Mouse (Mus musculus): ENCODE data around the gene Jak3.

Jak3 gene

DNA sequence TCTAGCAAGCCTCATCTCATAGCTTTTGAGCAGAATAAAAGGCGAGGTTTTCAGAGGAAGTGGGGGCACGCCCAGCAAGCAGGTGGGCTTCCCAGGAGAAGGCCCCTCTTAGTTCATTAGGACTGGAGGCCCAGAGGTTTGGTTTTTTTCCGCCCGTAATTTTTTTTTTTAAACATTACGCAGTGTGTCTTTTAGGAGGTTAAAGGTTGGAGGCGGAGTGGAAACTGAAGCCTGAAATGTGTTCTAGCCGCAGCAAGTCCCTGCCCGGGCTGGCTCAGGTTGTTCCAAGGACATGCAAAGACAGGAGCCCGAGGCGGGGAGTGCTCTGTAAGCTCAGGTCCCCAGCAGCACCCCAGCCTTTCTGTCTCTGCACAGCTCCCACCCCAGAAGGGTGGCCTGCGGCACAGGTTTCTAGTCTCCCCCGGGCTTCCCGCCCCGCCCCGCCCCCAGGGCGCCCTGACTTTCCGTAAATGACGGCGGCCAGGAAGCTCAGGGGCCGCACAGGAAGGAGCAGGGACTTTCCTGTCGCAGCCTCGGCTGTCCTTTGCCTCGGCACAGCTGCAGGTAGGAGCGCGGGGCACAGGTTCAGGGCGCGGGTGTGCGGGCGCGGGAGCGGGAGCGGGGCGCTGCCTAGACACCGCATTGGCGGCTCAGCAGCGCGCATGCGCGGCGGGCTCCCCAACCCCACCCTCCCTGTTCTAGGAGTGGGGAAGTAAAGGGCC is at the start of gene Jak3:
Gene Jak3 (plus strand): TSS at position 277 of the 722 bp plus-strand sequence.
- peak; percentile 66 for DNase-seq (ENCODE audit: low spot score)

DNA sequence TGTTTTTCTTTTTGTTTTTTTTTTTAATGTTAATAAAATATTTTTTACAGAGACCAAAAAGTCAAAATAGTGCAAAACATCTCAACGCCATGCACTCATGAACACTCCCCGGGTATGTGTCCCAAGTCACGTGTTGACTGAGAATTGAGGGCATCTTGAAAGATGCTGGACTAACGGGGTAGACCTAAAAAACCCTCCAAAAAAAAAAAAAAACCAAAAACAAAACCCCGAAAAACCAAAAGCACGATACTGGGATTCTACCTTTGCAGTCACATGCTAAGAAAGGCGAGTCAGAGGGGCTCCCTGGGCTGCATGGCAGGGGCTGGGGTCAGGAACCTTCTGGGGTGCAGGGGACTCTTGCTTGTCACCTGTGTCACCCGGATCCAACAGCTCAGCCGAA is 49.3 kb upstream of the Jak3 start:
- DNase-seq (ENCODE audit: low spot score): no peak

DNA sequence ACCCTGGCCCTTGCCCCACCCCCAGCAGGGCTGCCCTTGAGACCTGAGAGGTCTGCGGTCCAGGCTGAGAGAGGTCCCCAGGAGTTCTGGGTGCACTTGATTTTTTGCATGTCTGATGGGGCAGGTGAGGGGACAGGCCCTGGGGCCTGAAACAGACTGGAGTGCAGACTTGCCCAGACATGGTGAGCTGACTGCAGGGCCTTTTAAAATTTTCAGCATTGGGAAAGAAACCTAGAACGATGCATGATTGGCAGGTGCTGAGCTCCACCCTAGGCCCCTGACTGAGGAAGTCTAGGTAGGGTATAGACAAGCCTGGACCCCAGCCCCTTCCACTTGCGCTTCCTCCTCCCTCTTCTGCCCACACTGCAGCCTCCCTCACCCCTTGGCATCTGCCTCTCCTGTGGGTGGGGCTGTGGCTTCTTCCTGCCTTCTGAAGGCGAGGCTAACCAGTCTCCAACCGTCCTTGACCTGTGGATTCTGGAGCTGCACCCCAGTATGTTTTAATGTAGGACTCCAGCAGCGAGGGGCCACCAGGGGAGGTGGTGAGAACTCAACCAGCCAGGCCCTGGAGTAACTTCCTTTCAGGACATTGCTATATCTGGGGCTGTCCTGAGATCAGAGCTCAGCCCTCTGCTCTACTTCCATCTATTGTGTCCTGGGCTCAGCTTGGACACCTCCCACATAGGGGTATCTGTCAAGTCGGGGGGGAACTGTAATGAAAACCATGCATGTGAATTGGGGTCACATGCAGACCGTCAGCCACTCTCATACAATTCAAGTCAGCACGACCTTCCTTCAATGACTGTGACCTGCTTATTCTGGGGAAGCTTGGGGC is 48.6 kb upstream of the Jak3 start:
- DNase-seq (ENCODE audit: low spot score): peak; percentile 35

DNA sequence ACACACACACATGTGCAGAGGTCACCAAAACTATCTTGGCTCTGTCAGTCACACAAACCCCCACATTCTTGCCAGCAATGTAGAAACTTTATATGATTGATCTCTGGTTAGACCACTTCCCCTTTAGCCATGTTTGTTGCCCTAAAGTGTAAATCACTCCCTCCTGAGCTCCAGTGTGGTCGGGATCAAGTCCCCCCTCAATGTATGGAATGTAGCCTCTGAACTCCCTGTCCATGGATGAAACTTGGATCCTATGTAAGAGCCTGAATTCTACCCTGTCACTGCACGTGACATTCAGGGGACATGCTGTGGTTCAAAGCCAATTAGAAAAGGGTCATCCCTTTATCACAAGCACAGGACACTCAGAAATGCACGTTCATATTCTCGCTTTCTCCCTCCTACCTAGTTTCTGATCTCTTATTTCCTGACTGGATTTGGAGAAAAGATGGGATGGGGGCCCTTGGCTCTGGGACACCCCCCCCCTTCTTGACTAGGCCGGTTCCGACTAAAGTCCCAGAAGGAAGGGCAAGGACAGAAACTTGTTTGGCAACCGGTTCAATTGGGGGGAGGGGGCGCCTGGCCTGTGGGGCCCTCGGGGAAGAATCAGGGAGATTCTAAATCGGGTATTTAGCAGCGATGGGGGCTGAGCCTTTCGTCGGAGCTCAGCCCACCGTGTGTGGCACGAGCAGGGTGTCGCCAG is 47.5 kb upstream of the Jak3 start:
- DNase-seq (ENCODE audit: low spot score): no peak

DNA sequence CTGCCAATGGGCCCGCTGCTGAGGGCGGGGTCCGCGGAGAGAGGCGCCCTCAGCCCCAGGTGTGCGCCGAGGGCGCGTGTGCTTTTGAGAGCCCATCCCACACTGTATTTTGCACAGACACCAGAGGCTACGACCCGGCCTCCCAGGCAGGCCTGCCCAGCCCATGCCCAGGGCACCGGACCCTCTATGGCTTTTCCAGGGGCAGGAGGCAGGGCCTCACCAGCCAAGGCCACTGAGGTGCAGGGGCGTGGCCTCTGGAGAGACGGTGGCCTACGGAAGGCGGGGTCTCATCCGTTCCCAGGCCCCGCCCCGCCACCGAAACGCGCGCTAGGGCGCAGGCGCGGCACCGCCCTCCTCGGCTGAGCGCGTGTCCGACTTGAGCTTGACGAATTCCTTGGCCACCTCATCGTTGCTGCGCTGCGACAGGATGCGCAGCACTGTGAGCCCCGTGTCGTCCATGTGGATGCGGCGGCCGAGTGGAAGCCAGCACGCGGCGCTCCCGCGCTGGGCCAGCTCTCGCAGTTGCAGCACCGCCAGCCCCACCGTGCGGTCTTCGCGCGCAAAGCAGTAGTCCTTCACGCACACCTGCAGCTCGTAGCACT is 46.9 kb upstream of the Jak3 start:
- peak; percentile 95 for DNase-seq (ENCODE audit: low spot score)

DNA sequence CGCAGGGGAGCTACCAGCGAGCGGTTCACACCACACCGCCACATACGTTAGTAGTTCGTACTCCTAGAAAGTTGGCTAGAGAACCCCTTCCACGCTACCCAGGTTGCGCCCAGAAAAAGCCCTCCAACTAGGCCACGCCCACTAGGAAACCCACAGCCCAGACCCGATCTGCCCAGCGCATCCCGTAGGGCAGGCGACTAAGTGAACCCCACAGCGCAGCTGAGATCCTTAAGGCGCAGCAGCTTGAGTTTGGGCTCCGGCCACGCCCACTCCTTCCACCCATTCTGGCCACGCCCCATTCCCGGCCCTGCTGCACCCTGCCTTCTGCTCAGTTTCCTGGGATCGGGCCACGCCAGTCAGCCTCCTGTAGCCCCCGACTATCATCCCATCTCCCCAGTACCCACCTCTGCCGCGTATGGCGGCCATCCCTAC is 46.3 kb upstream of the Jak3 start:
- peak; percentile 65 for DNase-seq (ENCODE audit: low spot score)

DNA sequence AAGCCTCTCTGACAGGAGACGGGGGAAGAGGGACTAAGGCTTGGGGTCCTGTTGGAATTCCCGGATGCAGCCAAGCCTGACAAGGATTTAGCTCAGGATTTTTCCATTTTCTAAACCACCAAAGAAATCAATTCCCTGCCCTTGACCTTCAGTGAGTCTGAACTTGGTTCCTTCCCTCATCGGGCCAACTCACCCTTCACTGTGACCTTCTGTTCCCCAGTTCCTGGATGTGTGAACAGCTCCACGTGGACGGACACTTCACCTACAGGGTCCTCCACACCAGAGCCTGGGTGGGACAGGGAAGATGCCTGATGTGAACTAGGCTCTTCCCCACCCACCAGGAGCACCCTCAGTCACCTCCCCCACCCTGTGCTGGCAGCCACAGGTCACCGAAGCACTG is 45.3 kb upstream of the Jak3 start:
- DNase-seq (ENCODE audit: low spot score): no peak

DNA sequence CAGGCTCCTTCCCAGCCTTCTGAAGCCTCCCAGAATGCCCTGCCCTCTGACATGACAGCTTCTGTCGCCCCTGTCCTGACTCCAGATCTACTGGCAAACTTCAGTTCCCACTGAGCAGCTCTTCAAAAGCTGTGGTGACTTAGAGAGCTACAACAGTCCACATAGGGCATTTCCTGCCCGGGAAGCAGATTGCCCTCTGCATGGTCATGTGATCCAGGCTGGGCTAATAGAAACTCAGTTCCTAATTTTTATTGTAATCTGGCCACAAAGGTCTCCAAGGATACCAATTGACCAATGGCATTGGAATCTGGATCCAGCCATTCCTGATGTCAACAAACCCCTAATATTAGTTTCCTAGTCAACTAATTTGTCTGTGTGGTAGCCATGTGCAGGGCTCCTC is 44.2 kb upstream of the Jak3 start:
- DNase-seq (ENCODE audit: low spot score): no peak

DNA sequence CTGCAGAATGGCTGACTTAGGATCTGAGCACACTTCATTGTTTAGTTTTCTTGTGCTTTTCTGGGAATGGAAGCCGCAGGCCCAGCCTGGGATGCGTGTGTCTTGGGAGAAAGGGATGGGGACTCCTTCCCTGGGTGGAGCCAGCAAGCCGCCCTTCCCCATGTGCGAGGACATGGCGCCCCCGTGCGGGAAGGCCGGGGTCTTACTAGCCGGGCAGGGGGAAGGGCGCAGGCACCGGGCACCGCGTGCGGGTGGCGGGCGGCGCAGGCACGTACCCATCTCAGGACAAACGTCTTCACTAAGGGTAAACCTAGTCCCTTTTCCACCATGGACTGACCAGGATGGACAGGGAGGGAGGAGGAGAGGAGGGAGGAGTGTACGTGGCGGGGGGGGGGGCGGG is 42.9 kb upstream of the Jak3 start:
- DNase-seq (ENCODE audit: low spot score): peak; percentile 55

DNA sequence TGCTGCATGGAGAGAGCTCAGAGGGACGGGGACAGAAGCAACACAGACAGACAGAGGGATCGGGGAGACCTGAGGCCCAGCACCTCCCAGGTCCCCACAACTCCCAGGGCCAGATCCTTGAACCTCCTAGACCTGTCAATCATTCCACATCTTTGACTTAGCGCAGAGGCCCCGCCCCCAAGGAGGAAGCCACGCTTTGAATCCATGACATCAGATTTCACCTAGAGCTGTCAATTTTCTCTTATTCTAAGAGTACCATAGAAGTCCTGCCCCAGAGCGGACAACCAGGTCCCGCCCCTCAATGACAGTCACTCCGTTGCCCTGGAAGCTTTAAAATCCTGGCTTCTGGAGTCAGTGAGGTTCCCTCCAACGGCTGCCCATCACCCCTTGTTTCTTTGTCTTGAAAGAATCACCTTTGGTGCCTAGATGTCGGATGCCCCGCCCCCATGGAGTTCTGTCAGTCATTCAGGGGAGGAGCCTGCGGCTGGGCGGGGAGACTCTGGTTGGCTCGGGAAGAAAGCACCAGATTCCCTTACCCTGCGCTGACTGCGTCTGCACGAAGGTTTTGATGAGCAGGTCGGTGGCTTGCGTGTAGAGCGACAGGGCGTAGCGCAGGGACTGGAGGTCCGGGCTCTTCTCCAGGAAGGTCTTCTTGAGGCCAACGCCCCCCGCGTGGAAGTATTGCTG is 42.0 kb upstream of the Jak3 start:
- DNase-seq (ENCODE audit: low spot score): peak; percentile 53

DNA sequence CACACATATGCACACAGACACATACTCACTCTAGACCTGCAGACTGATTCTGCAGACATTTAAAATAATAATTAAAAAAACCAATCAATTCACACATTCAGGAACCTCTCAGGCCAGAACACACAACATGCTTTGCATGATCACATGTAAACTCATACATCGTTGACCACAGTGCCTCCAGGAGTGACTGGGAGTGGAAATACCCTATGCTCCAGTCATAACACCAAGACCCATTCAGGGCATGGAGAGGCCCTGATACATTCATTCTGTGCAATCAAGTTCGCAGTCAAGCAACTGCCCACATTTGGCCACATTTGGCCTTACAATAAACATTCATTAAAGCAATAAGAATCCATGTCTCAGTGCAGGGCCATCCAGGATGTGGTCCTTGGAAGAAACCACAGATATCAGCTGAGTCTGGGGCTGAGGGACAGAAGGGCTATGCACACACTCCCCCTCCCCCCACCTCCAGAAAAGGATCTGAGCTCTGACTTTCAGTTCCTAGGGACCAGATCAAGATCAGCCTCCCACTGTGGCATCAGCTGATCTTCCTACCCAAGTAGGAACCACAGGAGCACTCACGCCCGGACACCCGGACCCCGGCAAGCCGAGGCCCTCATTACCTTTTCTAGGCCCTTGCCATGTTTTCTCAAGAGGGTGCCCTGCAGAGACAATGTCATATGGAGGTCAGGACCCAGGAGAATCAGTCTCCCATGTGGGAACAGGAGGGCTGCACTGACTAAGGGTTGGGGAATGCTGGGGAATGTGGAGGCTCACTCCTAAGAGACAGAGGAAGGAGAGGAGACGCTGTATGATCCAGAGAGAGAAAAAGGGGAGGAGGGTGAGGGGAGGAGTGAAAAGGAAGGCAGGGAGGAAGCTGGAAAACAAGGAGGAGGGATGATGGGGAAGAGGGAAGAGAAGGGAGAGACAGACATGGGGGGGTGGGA is 38.7 kb upstream of the Jak3 start:
- no peak for DNase-seq (ENCODE audit: low spot score)

DNA sequence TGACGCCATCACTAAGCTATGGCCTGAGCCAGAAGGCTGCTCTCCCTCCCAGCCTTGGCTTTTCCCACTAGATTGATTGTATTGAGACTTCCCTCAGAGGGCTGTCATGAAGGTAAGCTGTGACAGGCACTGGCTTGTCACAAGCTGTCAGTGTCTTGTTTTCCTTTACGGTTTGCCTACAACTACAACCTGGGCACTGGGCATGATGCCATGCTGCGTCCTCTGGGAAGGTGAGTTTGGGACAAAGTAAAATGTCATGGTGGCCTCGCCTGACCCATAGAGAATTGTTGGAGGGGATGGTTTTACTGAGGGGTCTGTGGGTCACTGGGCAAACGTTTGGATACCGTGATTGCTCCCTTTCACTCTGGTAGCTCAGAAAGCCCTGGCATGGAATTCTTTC is 37.8 kb upstream of the Jak3 start:
- DNase-seq (ENCODE audit: low spot score): no peak

DNA sequence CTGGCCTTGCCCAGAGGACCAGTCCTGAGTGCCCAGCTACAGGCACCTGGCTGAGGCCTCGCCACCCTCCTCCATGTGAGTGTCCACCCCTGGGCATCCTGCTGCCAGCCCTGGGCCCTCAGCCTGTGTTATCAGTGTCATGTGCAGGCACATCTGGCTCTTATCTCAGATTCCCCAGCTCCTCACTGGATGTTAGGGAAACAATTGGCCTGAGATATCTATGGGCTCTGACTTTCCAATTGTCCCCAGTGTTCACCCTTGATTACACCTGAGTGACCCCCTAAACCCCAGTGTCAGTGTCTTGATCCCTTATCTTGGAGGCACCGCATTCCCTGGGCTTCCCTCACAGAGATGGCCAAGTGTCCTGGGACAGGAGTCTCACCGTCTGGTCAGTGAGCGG is 36.8 kb upstream of the Jak3 start:
- no peak for DNase-seq (ENCODE audit: low spot score)

DNA sequence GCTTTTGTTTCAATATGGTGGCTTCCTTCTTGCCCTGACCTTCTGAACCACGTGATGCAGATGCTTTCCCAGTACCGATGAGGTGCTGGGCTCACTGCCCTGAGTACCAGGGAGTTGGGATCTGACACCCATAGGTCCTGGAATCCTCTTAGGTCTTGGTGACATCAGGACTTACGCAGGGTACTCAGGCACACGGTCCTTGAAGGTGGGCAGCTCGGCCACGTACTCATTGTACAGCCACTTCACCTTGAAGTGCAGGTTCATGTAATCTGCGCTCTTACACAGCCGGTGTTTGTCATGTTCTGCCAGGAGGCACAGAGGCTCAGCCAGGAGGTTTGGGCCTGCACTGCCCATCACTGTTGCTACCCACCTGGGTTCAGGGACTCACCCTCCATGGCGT is 30.6 kb upstream of the Jak3 start:
- no peak for DNase-seq (ENCODE audit: low spot score)

DNA sequence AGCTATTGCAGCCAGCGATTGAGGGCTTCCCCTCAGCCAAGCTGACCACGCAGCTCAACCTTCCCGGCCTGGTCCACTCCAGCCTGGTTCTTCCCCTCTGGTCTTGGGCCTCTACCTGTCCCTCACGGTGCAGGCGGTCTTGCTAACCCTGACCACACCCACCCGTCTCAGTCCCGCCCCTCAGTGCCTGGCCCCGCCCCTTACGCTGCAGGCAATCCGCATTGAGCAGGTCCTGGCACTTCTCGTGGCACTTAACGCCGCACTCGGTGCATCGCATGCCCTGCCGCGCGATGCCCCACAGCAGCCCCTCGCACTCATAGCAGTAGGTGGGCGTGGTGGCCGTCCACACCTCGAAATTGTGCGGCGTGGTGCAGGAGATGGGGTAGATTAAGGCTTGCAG is 21.5 kb upstream of the Jak3 start:
- DNase-seq (ENCODE audit: low spot score): peak; percentile 44

DNA sequence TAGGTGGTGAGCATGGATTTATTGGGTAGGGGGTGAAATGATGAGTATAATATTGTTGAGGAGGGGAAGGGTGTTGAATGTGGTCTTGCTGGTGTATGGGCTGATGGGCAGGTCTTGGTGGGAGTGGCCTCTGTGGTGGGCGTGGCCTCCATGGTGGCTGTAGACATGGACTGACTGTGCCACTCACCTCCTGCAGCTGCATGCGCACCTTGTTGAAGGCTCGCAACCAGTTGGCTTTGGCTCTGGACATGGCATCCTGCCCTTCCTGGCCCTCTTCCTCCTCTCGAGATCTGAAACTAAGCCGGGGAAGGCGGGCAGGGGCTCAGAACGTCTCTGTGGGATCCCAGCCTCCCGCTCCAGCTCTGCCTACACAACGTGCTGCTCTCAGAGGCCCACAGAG is 18.3 kb upstream of the Jak3 start:
- DNase-seq (ENCODE audit: low spot score): no peak

DNA sequence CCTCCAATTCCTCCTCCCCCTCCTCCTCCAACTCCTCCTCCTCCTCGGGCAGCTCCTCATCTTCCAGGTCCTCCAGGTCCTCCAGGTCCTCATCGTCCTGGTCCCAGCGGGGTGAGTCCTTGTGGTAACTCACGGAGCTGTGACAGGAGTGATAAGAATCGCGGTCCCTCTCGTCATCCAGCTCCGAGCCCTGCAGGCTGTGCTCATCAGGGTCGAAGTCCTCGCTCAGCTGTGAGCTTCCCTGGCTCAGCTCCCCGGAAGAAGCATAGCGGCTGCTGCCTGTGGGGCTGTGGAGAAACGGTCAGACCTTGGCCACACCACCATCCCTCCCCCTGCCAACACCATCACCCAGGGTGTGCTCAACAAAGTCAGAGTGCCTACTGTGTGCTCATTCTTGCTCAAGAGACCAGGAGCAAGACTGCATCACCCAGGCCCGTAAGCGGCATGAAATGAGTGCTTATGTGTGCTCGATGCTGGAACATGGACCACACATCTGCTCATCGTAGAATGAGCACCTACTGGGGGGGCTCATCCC is 17.5 kb upstream of the Jak3 start:
- no peak for DNase-seq (ENCODE audit: low spot score)

DNA sequence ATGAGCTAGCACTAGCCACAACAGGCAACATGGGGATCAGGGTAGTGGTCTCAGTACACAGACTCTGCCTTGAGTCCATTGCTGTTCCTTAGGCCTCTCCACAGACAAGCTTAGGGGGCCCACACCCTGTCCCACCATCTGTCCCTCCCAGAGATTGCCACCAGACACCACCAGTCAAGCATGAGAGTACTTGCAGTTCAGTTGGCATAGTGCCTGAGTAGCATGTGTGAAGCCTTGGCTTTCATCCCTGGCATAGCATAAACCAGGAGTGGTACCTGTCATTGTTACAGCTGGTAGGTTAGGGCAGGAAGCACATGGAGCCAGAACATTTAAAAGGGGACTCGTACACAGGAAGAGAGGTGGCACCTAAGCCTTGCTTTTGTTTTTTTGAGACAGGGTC is 16.3 kb upstream of the Jak3 start:
- DNase-seq (ENCODE audit: low spot score): no peak

DNA sequence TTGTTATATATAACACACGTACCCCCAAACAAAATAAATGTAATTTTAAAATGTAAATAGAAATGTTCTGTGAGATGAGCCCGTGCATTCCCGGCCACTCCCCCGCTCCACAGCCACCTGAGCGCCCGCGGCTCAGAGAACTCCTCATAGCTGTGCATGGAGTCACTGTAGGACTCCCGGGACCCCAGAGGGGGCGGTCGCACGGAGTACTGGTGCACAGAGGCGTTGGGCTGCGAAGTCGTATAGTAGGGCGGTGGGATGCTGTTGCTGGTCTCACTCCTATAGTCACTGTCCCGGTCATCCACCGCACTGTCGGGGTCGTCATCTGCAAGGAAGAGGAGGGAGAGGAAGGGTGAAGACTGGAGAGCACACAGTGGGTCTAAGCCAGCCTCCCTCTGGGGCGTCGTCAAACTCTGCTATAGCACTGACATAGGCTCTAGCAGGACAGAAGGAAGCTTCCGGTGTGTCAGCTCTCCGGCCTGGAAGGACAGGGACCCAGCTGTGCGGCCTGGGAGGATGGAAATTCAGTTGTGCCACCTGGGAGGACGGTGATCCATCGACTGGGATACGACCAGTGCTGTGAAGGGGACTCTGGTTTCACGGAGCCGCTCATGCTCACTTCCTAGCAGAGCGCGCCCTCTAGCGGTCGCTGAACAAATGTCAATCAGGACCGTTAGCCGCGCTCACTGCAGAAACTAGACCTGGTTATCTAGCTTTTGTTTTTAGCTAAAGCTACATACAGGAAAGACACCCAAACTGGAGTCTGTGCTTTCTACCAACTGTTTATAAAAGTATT is 15.6 kb upstream of the Jak3 start:
- DNase-seq (ENCODE audit: low spot score): peak; percentile 84

Data from urinary bladder, postnatal 14 days (tissue).